In the genomic region with DNA sequence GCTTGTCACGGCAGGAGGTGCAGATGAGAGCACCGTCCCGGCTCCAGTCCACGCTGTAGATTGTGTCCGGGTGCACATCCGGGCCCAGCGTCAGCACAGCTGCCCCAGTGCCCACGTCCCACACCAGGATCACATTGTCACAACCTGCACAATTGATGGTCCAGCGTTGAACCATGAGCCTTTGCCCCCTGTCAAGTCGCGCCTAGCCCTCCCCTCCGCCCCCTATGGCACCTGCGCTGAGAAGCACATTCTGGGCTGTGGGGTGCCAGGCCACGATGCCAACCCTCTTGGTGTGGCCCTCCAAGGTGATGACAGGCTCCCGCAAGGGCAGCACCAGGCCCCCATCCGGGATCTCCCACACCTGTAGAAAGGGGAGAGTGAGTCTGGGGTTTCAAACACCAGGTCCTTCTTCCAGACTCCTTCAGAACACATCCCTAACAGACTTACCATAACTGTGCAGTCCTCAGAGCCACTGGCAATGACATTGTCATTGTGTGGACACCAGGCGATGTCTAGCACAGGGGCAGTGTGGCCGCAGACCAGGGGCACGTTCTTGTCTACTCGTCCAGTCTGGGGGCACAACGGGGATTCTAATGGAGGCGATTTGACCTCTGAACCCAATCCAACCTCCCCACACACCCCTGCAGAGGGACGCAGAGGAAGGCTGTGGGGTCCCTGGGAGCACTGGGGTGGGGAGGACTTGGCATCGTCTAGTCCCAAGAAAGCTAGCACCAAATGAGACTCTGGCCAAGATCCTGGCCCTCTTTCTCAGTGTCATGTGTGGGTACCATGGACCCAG, we compare ENCODE assay signal across 8 mouse cellular contexts. TPM values are rescaled to one million over a fixed set of nuclear protein-coding genes. Genes with fewer than 3 reads are reported as not detected.
DNase-seq lines count a peak whose midpoint lies in the region; ATAC-seq and TF ChIP-seq lines count a peak whose summit lies in the region.

No protein-coding gene starts in this region.

- peak overlapping the region; percentile 55 for H3K4me2 ChIP-seq in heart, embryonic 14.5 days (ENCODE audit: low read length)
- H3K4me2 ChIP-seq in hindbrain, embryonic 14.5 days (replicated peaks): peak overlapping the region; percentile 62
- peak overlapping the region; percentile 42 for H3K4me2 ChIP-seq in midbrain, embryonic 16.5 days (ENCODE audit: low read length)

- WGBS in heart, embryonic 14.5 days: 54% methylated on average over 24 of the region's 24 CpGs
- WGBS in hindbrain, embryonic 14.5 days: 56% methylated on average over 24 of the region's 24 CpGs
- WGBS in midbrain, embryonic 16.5 days: 59% methylated on average over 24 of the region's 24 CpGs

- ATAC-seq in heart, embryonic 14.5 days (ENCODE audit: insufficient number of reproducible peaks, insufficient read depth, low FRiP score, low read depth): no peak
- no peak for ATAC-seq in hindbrain, embryonic 14.5 days (ENCODE audit: low FRiP score)
- ATAC-seq in midbrain, embryonic 16.5 days: no peak

- no peaks in the 10 kb centered on the region for H3K9me3 ChIP-seq in heart, embryonic 14.5 days (ENCODE audit: control insufficient read depth, low read length)
- H3K9me3 ChIP-seq in hindbrain, embryonic 14.5 days (ENCODE audit: control insufficient read depth, low read length): no peaks in the 10 kb centered on the region
- H3K9me3 ChIP-seq in midbrain, embryonic 16.5 days (replicated peaks; ENCODE audit: control insufficient read depth, low read length, poor library complexity, severe bottlenecking): no peaks in the 10 kb centered on the region

- intact Hi-C loops in heart, postnatal 25 days (cut with DNase I): loop anchor here (2.0 to 5.0 kb wide), 3 partner anchors 46 to 219 kb away; no protein-coding TSS in a partner anchor

- TF ChIP-seq POLR2A in cortical plate, adult 2 months (IDR thresholded peaks at IDR 0.05; ENCODE audit: extremely low read depth, insufficient read depth, low read length): no peak

- H3K27ac ChIP-seq in heart, embryonic 14.5 days (replicated peaks in 1 of 2; ENCODE audit: control insufficient read depth in 1 of 2, insufficient read depth in 1 of 2, low read depth in 2 of 2, low read length in 2 of 2): no peak overlapping the region
- H3K27ac ChIP-seq in cortical plate, adult 2 months (ENCODE audit: insufficient read depth, low read length): 0 out of 2 replicates have a peak overlapping the region, but pooled peaks have one; percentile 2
- H3K27ac ChIP-seq in hindbrain, embryonic 14.5 days: no peak overlapping the region
- no peak overlapping the region for H3K27ac ChIP-seq in midbrain, embryonic 16.5 days (ENCODE audit: low read length)

- H3K4me1 ChIP-seq in heart, embryonic 14.5 days (ENCODE audit: control insufficient read depth in 2 of 2, insufficient read depth in 2 of 2, low read length in 2 of 2): peaks cover 5 to 11% of the 10 kb centered on the region in 2 experiments
- peaks cover 8% of the 10 kb centered on the region; the same call in 1 of the 2 replicates for H3K4me1 ChIP-seq in cortical plate, adult 2 months (ENCODE audit: control insufficient read depth, insufficient read depth, low read length)
- H3K4me1 ChIP-seq in hindbrain, embryonic 14.5 days (replicated peaks; ENCODE audit: control insufficient read depth, insufficient read depth, low read length): peaks cover 39% of the 10 kb centered on the region
- peaks cover 40% of the 10 kb centered on the region for H3K4me1 ChIP-seq in midbrain, embryonic 16.5 days (ENCODE audit: control insufficient read depth, insufficient read depth, low read length)

- H3K36me3 ChIP-seq in heart, embryonic 14.5 days (ENCODE audit: control insufficient read depth, insufficient read depth, low read length): no peaks in the 10 kb centered on the region
- H3K36me3 ChIP-seq in hindbrain, embryonic 14.5 days (replicated peaks; ENCODE audit: control insufficient read depth, insufficient read depth): peaks cover 33% of the 10 kb centered on the region
- H3K36me3 ChIP-seq in midbrain, embryonic 16.5 days (ENCODE audit: control insufficient read depth, insufficient read depth, low read length): peaks cover 15% of the 10 kb centered on the region

- H3K4me3 ChIP-seq in heart, embryonic 14.5 days (ENCODE audit: control insufficient read depth in 1 of 2, insufficient read depth in 1 of 2, low read depth in 1 of 2, low read length in 2 of 2): peak overlapping the region in 1 of 2 experiments; percentile 6; a peak in 2 of 4 replicates
- H3K4me3 ChIP-seq in cortical plate, adult 2 months (ENCODE audit: insufficient read depth, low read length): peak overlapping the region; percentile 94
- H3K4me3 ChIP-seq in hindbrain, embryonic 14.5 days (replicated peaks; ENCODE audit: low read length): no peak overlapping the region
- H3K4me3 ChIP-seq in midbrain, embryonic 16.5 days (ENCODE audit: low read depth, low read length): 0 out of 2 replicates have a peak overlapping the region, but pooled peaks have one; percentile 2

- H3K27me3 ChIP-seq in heart, embryonic 14.5 days (ENCODE audit: control insufficient read depth, insufficient read depth, low read length): peaks cover 38% of the 10 kb centered on the region
- H3K27me3 ChIP-seq in hindbrain, embryonic 14.5 days (ENCODE audit: control insufficient read depth, insufficient read depth, low read length): no peaks in the 10 kb centered on the region
- no peaks in the 10 kb centered on the region for H3K27me3 ChIP-seq in midbrain, embryonic 16.5 days (ENCODE audit: control insufficient read depth, insufficient read depth, low read depth, low read length)

- DNase-seq in heart, postnatal 25 days (ENCODE audit: low spot score): no peak
- DNase-seq in hindbrain, embryonic 14.5 days (ENCODE audit: low spot score): no peak
- no peak for DNase-seq in ovary, postnatal 10 days (ENCODE audit: low spot score)
- no peak for DNase-seq in frontal cortex, adult 2 months (ENCODE audit: extremely low spot score in 1 of 2, low spot score in 1 of 2)
- no peak for DNase-seq in c-Kit-positive CD71-positive TER-119-positive erythroid progenitor cells, embryonic 14.5 days (ENCODE audit: low spot score)

- TF ChIP-seq CTCF in cortical plate, adult 2 months (IDR thresholded peaks at IDR 0.05; ENCODE audit: extremely low read depth, insufficient read depth, low read length): no peak

- H3K9ac ChIP-seq in heart, embryonic 14.5 days (ENCODE audit: low read length): peak overlapping the region; percentile 50; the same call in 1 of the 2 replicates
- peak overlapping the region; percentile 13; the same call in 1 of the 2 replicates for H3K9ac ChIP-seq in hindbrain, embryonic 14.5 days
- peak overlapping the region; percentile 96 for H3K9ac ChIP-seq in midbrain, embryonic 16.5 days (ENCODE audit: low read depth, low read length)

RNA-seq across cellular contexts. Expression of gene Coro1a, which starts 5.8 kb away (rescaled TPM):
- 10.2 and 13.7 TPM in 2 replicates for polyA plus RNA-seq in heart, embryonic 14.5 days (2014; fragmentation: Nextera tagmentation; extraction: Ambion mirVana)
- total RNA-seq in heart, postnatal 25 days (2021): 10 to 100 TPM; 10.6 to 10.8 TPM
- 204 and 218 TPM in 2 replicates for polyA plus RNA-seq in cortical plate, adult 2 months (2012; rRNA removed)
- 82.2 and 99.7 TPM in 2 replicates for polyA plus RNA-seq in hindbrain, embryonic 14.5 days (2014; fragmentation: Nextera tagmentation; extraction: Ambion mirVana)
- polyA plus RNA-seq in midbrain, embryonic 16.5 days (2015; fragmentation: Nextera tagmentation; extraction: Ambion mirVana): 114 and 122 TPM in 2 replicates
- 135 and 145 TPM in 2 replicates for polyA plus RNA-seq in frontal cortex, adult 2 months (2012; rRNA removed)

RNA-seq across cellular contexts. Expression of gene Slx1b, which starts 6.2 kb away (rescaled TPM):
- polyA plus RNA-seq in heart, embryonic 14.5 days (2014; fragmentation: Nextera tagmentation; extraction: Ambion mirVana): 4.6 and 5.5 TPM in 2 replicates
- 1 to 10 TPM; 4.3 to 4.5 TPM for total RNA-seq in heart, postnatal 25 days (2021)
- polyA plus RNA-seq in cortical plate, adult 2 months (2012; rRNA removed): 31.2 and 33.8 TPM in 2 replicates
- polyA plus RNA-seq in hindbrain, embryonic 14.5 days (2014; fragmentation: Nextera tagmentation; extraction: Ambion mirVana): 10.7 and 10.9 TPM in 2 replicates
- 16.8 and 17.3 TPM in 2 replicates for polyA plus RNA-seq in midbrain, embryonic 16.5 days (2015; fragmentation: Nextera tagmentation; extraction: Ambion mirVana)
- polyA plus RNA-seq in frontal cortex, adult 2 months (2012; rRNA removed): 34.3 and 34.5 TPM in 2 replicates

RNA-seq across cellular contexts. Expression of gene Bola2, which starts 6.6 kb away (rescaled TPM):
- 91.7 and 102 TPM in 2 replicates for polyA plus RNA-seq in heart, embryonic 14.5 days (2014; fragmentation: Nextera tagmentation; extraction: Ambion mirVana)
- 10 to 100 TPM; 43.0 to 49.7 TPM for total RNA-seq in heart, postnatal 25 days (2021)
- polyA plus RNA-seq in cortical plate, adult 2 months (2012; rRNA removed): 51.2 and 55.8 TPM in 2 replicates
- 124 and 159 TPM in 2 replicates for polyA plus RNA-seq in hindbrain, embryonic 14.5 days (2014; fragmentation: Nextera tagmentation; extraction: Ambion mirVana)
- 113 and 120 TPM in 2 replicates for polyA plus RNA-seq in midbrain, embryonic 16.5 days (2015; fragmentation: Nextera tagmentation; extraction: Ambion mirVana)
- polyA plus RNA-seq in frontal cortex, adult 2 months (2012; rRNA removed): 46.4 and 65.4 TPM in 2 replicates

RNA-seq across cellular contexts. Expression of gene Sult1a1, which starts 25.5 kb away (rescaled TPM):
- polyA plus RNA-seq in heart, embryonic 14.5 days (2014; fragmentation: Nextera tagmentation; extraction: Ambion mirVana): 12.3 and 13.5 TPM in 2 replicates
- total RNA-seq in heart, postnatal 25 days (2021): 10 to 100 TPM; 28.5 to 32.3 TPM
- polyA plus RNA-seq in cortical plate, adult 2 months (2012; rRNA removed): 14.1 and 16.5 TPM in 2 replicates
- 2.5 and 5.3 TPM in 2 replicates for polyA plus RNA-seq in hindbrain, embryonic 14.5 days (2014; fragmentation: Nextera tagmentation; extraction: Ambion mirVana)
- 7.6 and 8.5 TPM in 2 replicates for polyA plus RNA-seq in midbrain, embryonic 16.5 days (2015; fragmentation: Nextera tagmentation; extraction: Ambion mirVana)
- polyA plus RNA-seq in frontal cortex, adult 2 months (2012; rRNA removed): 10.7 and 11.1 TPM in 2 replicates

RNA-seq across cellular contexts. Expression of gene Sgf29, which starts 52.6 kb away (rescaled TPM):
- 22.4 and 30.2 TPM in 2 replicates for polyA plus RNA-seq in heart, embryonic 14.5 days (2014; fragmentation: Nextera tagmentation; extraction: Ambion mirVana)
- total RNA-seq in heart, postnatal 25 days (2021): 10 to 100 TPM; 25.9 to 27.2 TPM
- polyA plus RNA-seq in cortical plate, adult 2 months (2012; rRNA removed): 38.1 and 43.4 TPM in 2 replicates
- polyA plus RNA-seq in hindbrain, embryonic 14.5 days (2014; fragmentation: Nextera tagmentation; extraction: Ambion mirVana): 58.0 and 61.1 TPM in 2 replicates
- polyA plus RNA-seq in midbrain, embryonic 16.5 days (2015; fragmentation: Nextera tagmentation; extraction: Ambion mirVana): 50.1 and 56.9 TPM in 2 replicates
- 40.2 and 44.8 TPM in 2 replicates for polyA plus RNA-seq in frontal cortex, adult 2 months (2012; rRNA removed)

Comparison
In these comparisons a context has a peak if more than half of its experiments do, and no peak if none do; other contexts are left out.
1. H3K9ac ChIP-seq: peak in every context shown above with its lines; median percentile 96 in midbrain, embryonic 16.5 days; 50 in heart, embryonic 14.5 days; 13 in hindbrain, embryonic 14.5 days.